Mouse (Mus musculus) testis, adult 2 months (tissue): ENCODE results near the gene Kif1b. TPM values are rescaled to one million over a fixed set of nuclear protein-coding genes. Genes with fewer than 3 reads are reported as not detected.

ENCODE experiments used
- H3K27ac ChIP-seq: fragments of 200-500 bp; 2 replicates; pipeline ENCODE4 v1.5.1; 2012; ENCODE audit warnings: low read depth, low read length; ENCODE audit not compliant: control insufficient read depth, insufficient read depth
- H3K27me3 ChIP-seq: fragments of 200-500 bp; 2 replicates; pipeline ENCODE4 v1.6.1; 2012; ENCODE audit warnings: mild to moderate bottlenecking, low read length, moderate library complexity; ENCODE audit not compliant: control insufficient read depth, insufficient read depth
- H3K36me3 ChIP-seq: fragments of 200-500 bp; 2 replicates; pipeline ENCODE4 v1.6.1; 2012; ENCODE audit warnings: mild to moderate bottlenecking, low read length; ENCODE audit not compliant: control insufficient read depth, insufficient read depth
- H3K4me1 ChIP-seq: fragments of 200-500 bp; 2 replicates; pipeline ENCODE4 v1.6.1; 2012; ENCODE audit warnings: low read length; ENCODE audit not compliant: control insufficient read depth, insufficient read depth
- H3K4me3 ChIP-seq: fragments of 200-500 bp; 2 replicates; pipeline ENCODE4 v1.5.1; 2012; ENCODE audit warnings: low read depth, mild to moderate bottlenecking, low read length, moderate library complexity, mixed read lengths; ENCODE audit not compliant: control insufficient read depth
- CTCF ChIP-seq: fragments of 200-500 bp; IDR thresholded peaks from 2 replicates; pipeline ENCODE4 v1.5.1; 2012; ENCODE audit warnings: low read depth, mild to moderate bottlenecking, inconsistent platforms, low read length, moderate library complexity; ENCODE audit not compliant: control insufficient read depth, insufficient read depth, insufficient replicate concordance
- POLR2A ChIP-seq: fragments of 200-500 bp; IDR thresholded peaks from 2 replicates; pipeline ENCODE4 v1.6.1; 2012; ENCODE audit warnings: low read depth, mild to moderate bottlenecking, inconsistent platforms, low read length, moderate library complexity; ENCODE audit not compliant: control insufficient read depth
- polyA plus RNA-seq: library from polyadenylated mRNA; depleted of rRNA; stranded (reverse); fragments of >200 nt; gene quantifications from 2 replicates; pipeline ENCODE4 v1.2.3, GENCODE M21; 2012; rRNA removed

Kif1b gene
- polyA plus RNA-seq = 24.9 and 25.9 TPM in 2 replicates

DNA sequence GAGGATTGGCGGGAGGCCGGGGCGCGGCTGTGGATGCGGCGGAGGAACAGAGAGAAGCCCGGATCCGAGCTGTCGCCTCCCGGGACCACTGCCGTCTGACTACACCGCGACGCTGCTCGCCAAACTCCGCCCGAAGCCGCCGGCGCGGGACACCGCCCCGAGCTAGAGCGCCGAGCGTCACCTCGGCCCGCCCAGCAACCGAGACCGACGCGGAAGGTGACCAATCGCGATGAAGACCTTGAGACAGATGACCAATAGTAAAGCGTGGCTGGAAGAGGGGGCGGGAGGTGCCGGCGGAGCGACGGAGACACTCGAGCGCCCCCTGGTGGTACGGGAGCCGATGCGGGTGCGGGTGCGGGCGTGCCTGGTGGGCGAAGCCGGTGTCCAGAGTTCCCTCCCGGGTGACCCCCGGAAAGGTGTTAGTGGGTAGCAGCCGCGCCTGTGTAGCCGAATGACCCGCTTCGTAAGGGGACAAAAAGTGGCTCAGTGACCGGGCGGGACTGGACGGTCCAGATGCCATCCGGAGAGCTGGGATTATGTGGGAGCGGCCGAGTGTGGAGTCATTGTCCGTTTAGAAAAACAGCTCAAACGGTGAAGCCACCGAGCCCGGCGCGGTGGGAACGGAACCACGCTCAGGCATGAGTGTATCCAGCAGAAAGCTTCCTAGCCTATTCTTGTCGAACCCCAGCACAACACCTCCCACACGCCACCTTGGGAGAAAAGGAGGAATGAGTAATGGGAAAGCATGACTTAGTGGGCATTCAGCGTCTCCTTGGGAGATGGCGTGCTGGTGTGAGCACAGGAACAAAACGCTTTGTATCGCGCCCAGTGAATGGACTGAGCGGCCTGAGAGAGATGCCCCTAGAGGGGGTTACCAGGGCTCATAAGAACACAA lies at the start of gene Kif1b:
TSS of gene Kif1b (minus strand) at position 98 of the 895 bp plus-strand sequence.
- Histone ChIP-seq H3K27ac (peak within 1 kb of the TSS; percentile 97), H3K36me3 (no peaks in the 10 kb centered on the region), H3K4me3 (peak within 1 kb of the TSS; percentile 94), H3K27me3 (no peaks in the 10 kb centered on the region), H3K4me1 (peaks cover 8% of the 10 kb centered on the region)
- TF ChIP-seq CTCF (peak; percentile 87), POLR2A (peak; percentile 81)

DNA sequence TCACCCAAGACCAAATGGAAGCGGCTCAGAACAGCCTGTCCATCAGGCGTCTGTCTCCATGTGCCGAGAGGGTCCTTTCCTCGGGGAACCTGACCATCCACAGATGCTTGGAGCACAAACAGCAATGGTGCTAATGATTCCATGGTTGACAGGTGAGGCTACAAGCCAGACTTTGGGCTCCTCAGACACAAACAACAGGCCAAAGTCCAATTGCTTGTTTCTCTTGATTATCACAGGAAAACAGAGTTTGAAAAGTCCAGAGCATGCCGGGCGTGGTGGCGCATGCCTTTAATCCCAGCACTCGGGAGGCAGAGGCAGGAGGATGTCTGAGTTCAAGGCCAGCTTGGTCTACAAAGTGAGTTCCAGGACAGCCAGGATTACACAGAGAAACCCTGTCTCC lies 47.2 kb upstream of the Kif1b start:
- H3K36me3 ChIP-seq = no peaks in the 10 kb centered on the region; the same call in 1 of the 2 replicates
- H3K4me1 ChIP-seq = no peaks in the 10 kb centered on the region
- no peak for TF ChIP-seq POLR2A
- no peak for TF ChIP-seq CTCF
- no peak overlapping the region for H3K27ac ChIP-seq
- H3K27me3 ChIP-seq = no peaks in the 10 kb centered on the region
- no peak overlapping the region for H3K4me3 ChIP-seq

DNA sequence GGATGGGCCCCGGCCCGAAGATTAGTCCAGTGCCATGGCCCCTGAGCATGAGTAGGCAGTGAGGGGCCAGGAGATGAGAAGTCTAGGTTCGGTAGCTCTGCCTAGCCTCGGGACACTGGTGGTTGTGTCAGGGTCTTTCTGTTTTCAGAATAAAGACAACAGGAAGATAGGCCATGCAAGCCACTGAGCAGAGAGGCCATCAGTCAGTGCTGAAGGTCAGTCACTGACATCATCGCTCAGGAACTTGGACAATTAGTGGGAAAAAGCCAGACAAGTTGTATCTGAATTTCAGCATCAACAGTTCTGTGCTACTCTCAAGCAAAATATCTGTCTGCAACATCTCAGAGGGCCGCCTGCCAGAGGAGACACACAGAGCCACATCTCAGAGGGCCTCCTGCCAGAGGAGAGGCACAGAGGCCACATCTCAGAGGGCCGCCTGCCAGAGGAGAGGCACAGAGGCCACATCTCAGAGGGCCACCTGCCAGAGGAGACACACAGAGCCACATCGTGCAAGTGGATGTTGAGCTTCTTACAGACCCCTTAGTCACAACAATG lies 44.2 kb upstream of the Kif1b start:
- H3K4me1 ChIP-seq = no peaks in the 10 kb centered on the region
- no peaks in the 10 kb centered on the region; the same call in 1 of the 2 replicates for H3K36me3 ChIP-seq

GRCm38 (mm10) chr4:149348963-149349362 lies 41.5 kb upstream of the Kif1b start:
- H3K4me1 ChIP-seq = no peaks in the 10 kb centered on the region
- no peaks in the 10 kb centered on the region for H3K27me3 ChIP-seq
- peaks cover 1% of the 10 kb centered on the region for H3K36me3 ChIP-seq
- no peak overlapping the region for H3K27ac ChIP-seq
- no peak for TF ChIP-seq POLR2A
- TF ChIP-seq CTCF = no peak
- no peak overlapping the region for H3K4me3 ChIP-seq

More for the DNA sequence above, 44.2 kb upstream of the Kif1b start:
- TF ChIP-seq CTCF (no peak), POLR2A (no peak)
- Histone ChIP-seq H3K27me3 (no peaks in the 10 kb centered on the region), H3K4me3 (no peak overlapping the region), H3K27ac (no peak overlapping the region)

GRCm38 (mm10) chr4:149345873-149346272 lies 38.4 kb upstream of the Kif1b start:
- no peak for TF ChIP-seq POLR2A
- no peak for TF ChIP-seq CTCF
- no peaks in the 10 kb centered on the region for H3K27me3 ChIP-seq
- no peak overlapping the region for H3K27ac ChIP-seq
- no peaks in the 10 kb centered on the region for H3K4me1 ChIP-seq
- peaks cover 1% of the 10 kb centered on the region for H3K36me3 ChIP-seq
- no peak overlapping the region for H3K4me3 ChIP-seq

DNA sequence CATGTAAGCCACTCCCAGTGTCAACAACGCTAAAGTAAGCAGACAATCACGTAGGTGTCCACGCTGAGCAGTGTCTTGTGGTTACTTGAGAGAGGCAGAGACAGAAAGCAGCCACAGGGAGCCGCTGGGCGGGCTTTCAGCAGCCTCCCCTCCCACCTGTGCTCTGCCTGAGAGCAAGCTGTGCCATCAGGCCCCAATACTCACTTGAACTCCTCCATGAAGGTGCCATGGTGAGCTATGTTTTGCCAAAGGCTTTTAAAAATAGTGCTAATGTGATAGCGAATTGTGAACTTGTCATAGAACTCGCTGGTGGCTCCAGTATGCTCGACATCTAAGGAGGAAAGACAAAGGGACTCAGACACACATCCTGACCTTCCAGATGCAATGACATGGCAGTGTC lies 36.8 kb upstream of the Kif1b start:
- no peaks in the 10 kb centered on the region for H3K27me3 ChIP-seq

DNA sequence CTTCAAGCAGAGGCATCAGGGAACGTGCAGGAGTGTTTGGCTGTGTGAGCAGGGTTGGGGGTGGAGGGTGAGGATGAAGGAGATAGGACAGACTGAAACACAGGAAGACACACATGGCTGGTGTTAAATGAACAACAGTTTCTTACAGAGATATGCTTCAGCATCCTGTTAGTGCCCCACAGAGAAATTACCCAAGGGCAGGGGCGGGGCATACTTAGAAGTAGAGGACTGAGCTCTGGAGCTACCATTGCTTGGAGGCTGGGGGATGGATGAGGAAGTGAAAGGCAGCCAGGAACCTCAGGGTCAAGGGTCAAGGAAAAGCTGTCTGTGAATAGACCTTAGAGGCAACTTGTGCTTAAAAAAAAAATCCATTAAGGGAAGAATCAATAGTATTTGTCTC lies 33.2 kb upstream of the Kif1b start:
- H3K36me3 ChIP-seq = peaks cover under 1% of the 10 kb centered on the region
- H3K4me1 ChIP-seq = no peaks in the 10 kb centered on the region; the same call in 1 of the 2 replicates
- H3K4me3 ChIP-seq = no peak overlapping the region
- TF ChIP-seq POLR2A = no peak
- TF ChIP-seq CTCF = no peak
- H3K27me3 ChIP-seq = no peaks in the 10 kb centered on the region
- H3K27ac ChIP-seq = no peak overlapping the region

More for the DNA sequence above, 36.8 kb upstream of the Kif1b start:
- Histone ChIP-seq H3K27ac (no peak overlapping the region), H3K4me1 (no peaks in the 10 kb centered on the region), H3K4me3 (no peak overlapping the region), H3K36me3 (peaks cover 1% of the 10 kb centered on the region; the same call in 1 of the 2 replicates)
- TF ChIP-seq POLR2A = no peak
- no peak for TF ChIP-seq CTCF
